In the genomic region with DNA sequence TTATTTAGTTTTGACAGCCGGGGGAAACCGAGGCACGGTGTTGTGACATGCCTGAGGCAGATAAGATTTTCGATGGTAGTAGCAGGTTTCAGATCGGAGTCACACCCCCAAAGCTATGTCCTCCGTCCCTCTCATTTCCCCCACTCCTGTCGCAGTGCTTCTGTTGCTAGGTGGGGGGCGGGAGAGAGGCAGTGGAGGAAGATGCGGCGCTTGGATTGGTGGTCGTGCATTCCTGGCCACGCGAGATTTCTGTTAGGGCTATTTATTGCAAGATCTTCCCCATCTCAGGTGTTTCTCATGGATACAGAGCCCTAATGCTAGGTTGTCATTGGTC, we compare ENCODE assay signal across 9 mouse cellular contexts. TPM values are rescaled to one million over a fixed set of nuclear protein-coding genes. Genes with fewer than 3 reads are reported as not detected.
A peak's percentile ranks its signal among the peaks of the same experiment; 100 is the strongest.
DNase-seq lines count a peak whose midpoint lies in the region; ATAC-seq and TF ChIP-seq lines count a peak whose summit lies in the region.
"Had no signal": no experiment of that assay in that cellular context is flagged by ENCODE, and none has a peak within 500 bp of the region (broad histone marks: within the 10 kb centered on the region; RNA-seq: fewer than 3 reads in every experiment).

No protein-coding gene starts in this region.

- WGBS in midbrain, embryonic 16.5 days: 0% methylated on average over 13 of the region's 13 CpGs

- H3K9me3 ChIP-seq in E14TG2a.4 (ENCODE audit: low read length): no peaks in the 10 kb centered on the region
- no peaks in the 10 kb centered on the region for H3K9me3 ChIP-seq in midbrain, embryonic 16.5 days (replicated peaks; ENCODE audit: control insufficient read depth, low read length, poor library complexity, severe bottlenecking)

- TF ChIP-seq CTCF in E14TG2a.4 (conservative IDR thresholded peaks at IDR 0.05; ENCODE audit: low read length): no peak

- DNase-seq in adrenal gland, adult 8-10 months: peak; percentile 31
- DNase-seq in adrenal gland, adult (ENCODE audit: inconsistent age in 2 of 2, low spot score in 1 of 2): no peak
- DNase-seq in heart, postnatal 10 days: peak; percentile 13 to 43
- peak; percentile 76 to 79 for DNase-seq in left cerebral cortex, postnatal 36 days (ENCODE audit: low spot score in 2 of 2)
- peak; percentile 56 for DNase-seq in thymus, postnatal 14 days

- H3K4me2 ChIP-seq in midbrain, embryonic 16.5 days (ENCODE audit: low read length): peak overlapping the region; percentile 76

- H3K4me3 ChIP-seq in E14TG2a.4 (replicated peaks; ENCODE audit: low read length): peak overlapping the region; percentile 99
- H3K4me3 ChIP-seq in midbrain, embryonic 16.5 days (ENCODE audit: low read depth, low read length): peak overlapping the region; percentile 84

- peaks cover 30% of the 10 kb centered on the region for H3K4me1 ChIP-seq in E14TG2a.4 (replicated peaks; ENCODE audit: low read depth, low read length)
- H3K4me1 ChIP-seq in midbrain, embryonic 16.5 days (ENCODE audit: control insufficient read depth, insufficient read depth, low read length): peaks cover 33% of the 10 kb centered on the region

- H3K36me3 ChIP-seq in E14TG2a.4 (ENCODE audit: insufficient read depth, low read length): peaks cover 19% of the 10 kb centered on the region
- no peaks in the 10 kb centered on the region for H3K36me3 ChIP-seq in midbrain, embryonic 16.5 days (ENCODE audit: control insufficient read depth, insufficient read depth, low read length)

- H3K9ac ChIP-seq in midbrain, embryonic 16.5 days (ENCODE audit: low read depth, low read length): peak overlapping the region; percentile 87

- intact Hi-C loops in heart, postnatal 10 days (cut with DNase I): no loop called here
- intact Hi-C loops in left cerebral cortex, postnatal 36 days (cut with DNase I): no loop called here

- H3K27me3 ChIP-seq in E14TG2a.4 (ENCODE audit: insufficient read depth, low read length): no peaks in the 10 kb centered on the region
- H3K27me3 ChIP-seq in midbrain, embryonic 16.5 days (ENCODE audit: control insufficient read depth, insufficient read depth, low read depth, low read length): no peaks in the 10 kb centered on the region
- H3K27me3 ChIP-seq: Patski had no signal

- peak overlapping the region; percentile 96 for H3K27ac ChIP-seq in midbrain, embryonic 16.5 days (ENCODE audit: low read length)

- ATAC-seq in common myeloid progenitor, adult 5-6 weeks (replicated peaks; ENCODE audit: low read depth, poor library complexity, severe bottlenecking): peak; percentile 43
- peak; percentile 67 for ATAC-seq in midbrain, embryonic 16.5 days

RNA-seq across cellular contexts. Expression of gene Dcaf7, which starts 0.7 kb away (rescaled TPM):
- 10 to 100 TPM; 57.3 to 79.3 (median 70.3) TPM for total RNA-seq in adrenal gland, adult 8-10 months (2022)
- total RNA-seq in common myeloid progenitor, adult 5-6 weeks (2017): 56.2 and 68.3 TPM in 2 replicates
- total RNA-seq in heart, postnatal 10 days (2021): 10 to 100 TPM; 54.6 to 57.6 TPM
- total RNA-seq in left cerebral cortex, postnatal 36 days (2021): 100 to 1,000 TPM; 144 to 147 TPM
- 174 and 187 TPM in 2 replicates for polyA plus RNA-seq in midbrain, embryonic 16.5 days (2015; fragmentation: Nextera tagmentation; extraction: Ambion mirVana)

RNA-seq across cellular contexts. Expression of gene Taco1, which starts 28.5 kb away (rescaled TPM):
- total RNA-seq in adrenal gland, adult 8-10 months (2022): 10 to 100 TPM; 26.3 to 38.6 (median 33.1) TPM
- 14.5 and 21.1 TPM in 2 replicates for total RNA-seq in common myeloid progenitor, adult 5-6 weeks (2017)
- 10 to 100 TPM; 49.4 to 50.1 TPM for total RNA-seq in heart, postnatal 10 days (2021)
- total RNA-seq in left cerebral cortex, postnatal 36 days (2021): 10 to 100 TPM; 17.2 to 20.3 TPM
- polyA plus RNA-seq in midbrain, embryonic 16.5 days (2015; fragmentation: Nextera tagmentation; extraction: Ambion mirVana): 7.6 and 8.0 TPM in 2 replicates

RNA-seq across cellular contexts. Expression of gene Kcnh6, which starts 29.5 kb away (rescaled TPM):
- total RNA-seq in adrenal gland, adult 8-10 months (2022): under 1 TPM; 0.31 to 0.67 (median 0.40) TPM
- total RNA-seq in common myeloid progenitor, adult 5-6 weeks (2017): not detected in 2 replicates
- total RNA-seq in heart, postnatal 10 days (2021): under 1 TPM in 1 of 2 experiments, not detected in 1; 0.31 TPM
- total RNA-seq in left cerebral cortex, postnatal 36 days (2021): 1 to 10 TPM; 2.1 to 2.2 TPM
- 1.8 and 2.2 TPM in 2 replicates for polyA plus RNA-seq in midbrain, embryonic 16.5 days (2015; fragmentation: Nextera tagmentation; extraction: Ambion mirVana)
- polyA plus RNA-seq: Patski had no signal

RNA-seq across cellular contexts. Expression of gene Ace3, which starts 42.9 kb away (rescaled TPM):
- not detected for total RNA-seq in adrenal gland, adult 8-10 months (2022)
- total RNA-seq in common myeloid progenitor, adult 5-6 weeks (2017): not detected in 2 replicates
- total RNA-seq in heart, postnatal 10 days (2021): not detected
- not detected for total RNA-seq in left cerebral cortex, postnatal 36 days (2021)
- polyA plus RNA-seq in midbrain, embryonic 16.5 days (2015; fragmentation: Nextera tagmentation; extraction: Ambion mirVana): 0.09 TPM in 1 of 2 replicates, not detected in the other
- polyA plus RNA-seq: Patski had no signal

RNA-seq across cellular contexts. Expression of gene Map3k3, which starts 47.0 kb away (rescaled TPM):
- total RNA-seq in adrenal gland, adult 8-10 months (2022): 10 to 100 TPM; 41.7 to 58.2 (median 47.2) TPM
- total RNA-seq in common myeloid progenitor, adult 5-6 weeks (2017): 14.7 and 28.0 TPM in 2 replicates
- total RNA-seq in heart, postnatal 10 days (2021): 10 to 100 TPM; 50.5 to 50.6 TPM
- total RNA-seq in left cerebral cortex, postnatal 36 days (2021): 10 to 100 TPM; 26.9 to 28.4 TPM
- polyA plus RNA-seq in midbrain, embryonic 16.5 days (2015; fragmentation: Nextera tagmentation; extraction: Ambion mirVana): 10.9 and 12.3 TPM in 2 replicates

Comparison
In these comparisons a context has a peak if more than half of its experiments do, and no peak if none do; other contexts are left out.
1. DNase-seq: peak in adrenal gland, adult 8-10 months (single experiment), heart, postnatal 10 days (2 of 2), left cerebral cortex, postnatal 36 days (2 of 2) and thymus, postnatal 14 days (single experiment); none in adrenal gland, adult (0 of 2).